Mouse (Mus musculus) hindbrain, embryonic 16.5 days (tissue): ENCODE measurements at regions not wholly inside any gene's neighbourhood (a gene's known extent, or its start where the extent isn't known, plus 50 kb on each side); places are given as distances from the start of the nearest gene placed in this dataset.

Source experiments
- ATAC-seq: fragments of 200-750 bp; cut with Nextera tagmentation; 2 replicates; pipeline ENCODE4 v1.8.0; 2017; ENCODE audit warnings: moderate TSS enrichment, moderate library complexity
- H3K27ac ChIP-seq: fragments of 300-500 bp; sonication (generic); 2 replicates; pipeline ENCODE4 v1.5.1; 2014; ENCODE audit warnings: low read depth, mild to moderate bottlenecking, control low read depth, low read length, moderate library complexity
- H3K27me3 ChIP-seq: fragments of 300-500 bp; sonication (generic); replicated peaks from 2 replicates; pipeline ENCODE4 v1.6.1; 2014; ENCODE audit warnings: low read length; ENCODE audit not compliant: control insufficient read depth, insufficient read depth
- H3K36me3 ChIP-seq: fragments of 300-500 bp; sonication (generic); 2 replicates; pipeline ENCODE4 v1.6.1; 2014; ENCODE audit warnings: mild to moderate bottlenecking, low read length, moderate library complexity, mixed read lengths; ENCODE audit not compliant: control insufficient read depth, insufficient read depth
- H3K4me1 ChIP-seq: fragments of 300-500 bp; sonication (generic); 2 replicates; pipeline ENCODE4 v1.6.1; 2014; ENCODE audit warnings: low read depth, low read length; ENCODE audit not compliant: control insufficient read depth, insufficient read depth
- H3K4me2 ChIP-seq: fragments of 300-500 bp; sonication (generic); 2 replicates; pipeline ENCODE4 v1.6.1; 2014; ENCODE audit warnings: mild to moderate bottlenecking, low read length, control low read depth, moderate library complexity
- H3K4me3 ChIP-seq: fragments of 300-500 bp; sonication (generic); 2 replicates; pipeline ENCODE4 v1.5.1; 2014; ENCODE audit warnings: mild to moderate bottlenecking, low read length, control low read depth, moderate library complexity
- H3K9ac ChIP-seq: fragments of 300-500 bp; sonication (generic); 2 replicates; pipeline ENCODE4 v1.6.1; 2014; ENCODE audit warnings: low read depth, mild to moderate bottlenecking, control low read depth, low read length, moderate library complexity
- H3K9me3 ChIP-seq: fragments of 300-500 bp; sonication (generic); 2 replicates; pipeline ENCODE4 v1.6.1; 2014; ENCODE audit warnings: mild to moderate bottlenecking, low read length, moderate library complexity; ENCODE audit not compliant: control insufficient read depth
- WGBS: fragments of 180-500 bp; shearing (Covaris S2); extraction: QIAGEN DNeasy Blood & Tissue Kit; methylation state at CpG from one replicate; pipeline ENCODE4 v1.1.7; 2014; 5-methylcytosine and 5-hydroxymethylcytosine counted together

- no peak overlapping the region for H3K9ac ChIP-seq
- WGBS, result 89% methylated on average over 3 of the region's 3 CpGs
- ATAC-seq, result no peak
- no peaks in the 10 kb centered on the region for H3K4me1 ChIP-seq
- H3K4me2 ChIP-seq, result no peak overlapping the region
- no peaks in the 10 kb centered on the region for H3K9me3 ChIP-seq
- no peaks in the 10 kb centered on the region for H3K36me3 ChIP-seq
- no peak overlapping the region for H3K4me3 ChIP-seq
- H3K27ac ChIP-seq, result no peak overlapping the region
- no peaks in the 10 kb centered on the region for H3K27me3 ChIP-seq
These were observed 65.9 kb downstream of the Tmem215 start for GRCm38 (mm10) chr4:40537859-40538258.

GRCm38 (mm10) chr4:40543085-40544048 is 71.4 kb downstream of the Tmem215 start:
- H3K27me3 ChIP-seq, result no peaks in the 10 kb centered on the region
- no peak overlapping the region for H3K9ac ChIP-seq
- no peak overlapping the region for H3K4me3 ChIP-seq
- H3K36me3 ChIP-seq, result no peaks in the 10 kb centered on the region
- H3K27ac ChIP-seq, result no peak overlapping the region
- ATAC-seq, result no peak
- H3K9me3 ChIP-seq, result no peaks in the 10 kb centered on the region; the same call in 1 of the 2 replicates
- H3K4me2 ChIP-seq, result no peak overlapping the region
- H3K4me1 ChIP-seq, result no peaks in the 10 kb centered on the region
- 85% methylated on average over 8 of the region's 8 CpGs for WGBS

- Histone ChIP-seq H3K4me2 (no peak overlapping the region), H3K4me3 (no peak overlapping the region), H3K4me1 (no peaks in the 10 kb centered on the region), H3K27me3 (no peaks in the 10 kb centered on the region), H3K9me3 (no peaks in the 10 kb centered on the region; the same call in 1 of the 2 replicates), H3K27ac (no peak overlapping the region), H3K9ac (no peak overlapping the region), H3K36me3 (no peaks in the 10 kb centered on the region)
- ATAC-seq, result no peak
- 51% methylated on average over 4 of the region's 4 CpGs for WGBS
These were observed 72.1 kb downstream of the Tmem215 start for GRCm38 (mm10) chr4:40544056-40544455.

GRCm38 (mm10) chr4:40544806-40545205 is 72.8 kb downstream of the Tmem215 start:
- Histone ChIP-seq H3K36me3 (no peaks in the 10 kb centered on the region), H3K4me3 (no peak overlapping the region), H3K4me1 (no peaks in the 10 kb centered on the region), H3K27ac (no peak overlapping the region), H3K9me3 (no peaks in the 10 kb centered on the region; the same call in 1 of the 2 replicates), H3K27me3 (no peaks in the 10 kb centered on the region), H3K9ac (no peak overlapping the region), H3K4me2 (no peak overlapping the region)
- ATAC-seq, result no peak

GRCm38 (mm10) chr4:40545700-40546099 is 73.7 kb downstream of the Tmem215 start:
- no peak overlapping the region for H3K9ac ChIP-seq
- no peak overlapping the region for H3K27ac ChIP-seq
- H3K9me3 ChIP-seq, result no peaks in the 10 kb centered on the region; the same call in 1 of the 2 replicates
- no peaks in the 10 kb centered on the region for H3K36me3 ChIP-seq
- no peaks in the 10 kb centered on the region for H3K4me1 ChIP-seq
- no peak overlapping the region for H3K4me3 ChIP-seq
- no peak overlapping the region for H3K4me2 ChIP-seq
- no peak for ATAC-seq
- H3K27me3 ChIP-seq, result no peaks in the 10 kb centered on the region
- 72% methylated on average over 5 of the region's 5 CpGs for WGBS

GRCm38 (mm10) chr4:40559824-40560223 is 87.8 kb downstream of the Tmem215 start:
- WGBS, result 61% methylated on average over 2 of the region's 2 CpGs
- no peak for ATAC-seq

GRCm38 (mm10) chr4:40573300-40573699 is 101.3 kb downstream of the Tmem215 start:
- H3K9me3 ChIP-seq, result no peaks in the 10 kb centered on the region
- no peak overlapping the region for H3K4me3 ChIP-seq
- 77% methylated on average over 1 of the region's 1 CpGs for WGBS
- no peaks in the 10 kb centered on the region for H3K4me1 ChIP-seq
- no peak for ATAC-seq
- no peak overlapping the region for H3K27ac ChIP-seq
- H3K4me2 ChIP-seq, result no peak overlapping the region
- no peaks in the 10 kb centered on the region for H3K36me3 ChIP-seq
- H3K9ac ChIP-seq, result no peak overlapping the region
- H3K27me3 ChIP-seq, result no peaks in the 10 kb centered on the region

More at GRCm38 (mm10) chr4:40559824-40560223, 87.8 kb downstream of the Tmem215 start:
- H3K4me2 ChIP-seq, result no peak overlapping the region
- no peaks in the 10 kb centered on the region for H3K27me3 ChIP-seq
- no peak overlapping the region for H3K27ac ChIP-seq
- H3K4me3 ChIP-seq, result no peak overlapping the region
- H3K36me3 ChIP-seq, result no peaks in the 10 kb centered on the region
- H3K4me1 ChIP-seq, result no peaks in the 10 kb centered on the region
- H3K9ac ChIP-seq, result no peak overlapping the region
- H3K9me3 ChIP-seq, result no peaks in the 10 kb centered on the region

- Histone ChIP-seq H3K27ac (no peak overlapping the region), H3K36me3 (no peaks in the 10 kb centered on the region), H3K4me2 (no peak overlapping the region), H3K9ac (no peak overlapping the region), H3K27me3 (no peaks in the 10 kb centered on the region), H3K4me1 (no peaks in the 10 kb centered on the region), H3K4me3 (no peak overlapping the region), H3K9me3 (no peaks in the 10 kb centered on the region)
- 95% methylated on average over 1 of the region's 1 CpGs for WGBS
- no peak for ATAC-seq
These were observed 104.0 kb downstream of the Tmem215 start for GRCm38 (mm10) chr4:40575951-40576350.

GRCm38 (mm10) chr4:40584436-40584835 is 112.5 kb downstream of the Tmem215 start:
- no peak overlapping the region for H3K9ac ChIP-seq

More at GRCm38 (mm10) chr4:40584436-40584835, 112.5 kb downstream of the Tmem215 start:
- 88% methylated on average over 6 of the region's 6 CpGs for WGBS
- no peaks in the 10 kb centered on the region for H3K4me1 ChIP-seq
- no peak overlapping the region for H3K4me3 ChIP-seq
- no peaks in the 10 kb centered on the region for H3K9me3 ChIP-seq
- ATAC-seq, result no peak
- H3K27me3 ChIP-seq, result no peaks in the 10 kb centered on the region
- H3K27ac ChIP-seq, result no peak overlapping the region
- no peaks in the 10 kb centered on the region for H3K36me3 ChIP-seq
- no peak overlapping the region for H3K4me2 ChIP-seq
